Mouse (Mus musculus) cerebellum, adult 18-20 months (tissue): ENCODE measurements around the gene Agpat4.
A peak's percentile ranks its signal among the peaks of the same experiment; 100 is the strongest.
"Not testable (repeated sequence)": the region's sequence is repeated elsewhere in the genome, so short reads cannot be mapped to it uniquely, and the experiment has no call there.

ENCODE experiments used
- DNase-seq, 2 experiments: peaks; one replicate each; pipeline ENCODE4 v3.0.0; 2021

Gene Agpat4

DNA sequence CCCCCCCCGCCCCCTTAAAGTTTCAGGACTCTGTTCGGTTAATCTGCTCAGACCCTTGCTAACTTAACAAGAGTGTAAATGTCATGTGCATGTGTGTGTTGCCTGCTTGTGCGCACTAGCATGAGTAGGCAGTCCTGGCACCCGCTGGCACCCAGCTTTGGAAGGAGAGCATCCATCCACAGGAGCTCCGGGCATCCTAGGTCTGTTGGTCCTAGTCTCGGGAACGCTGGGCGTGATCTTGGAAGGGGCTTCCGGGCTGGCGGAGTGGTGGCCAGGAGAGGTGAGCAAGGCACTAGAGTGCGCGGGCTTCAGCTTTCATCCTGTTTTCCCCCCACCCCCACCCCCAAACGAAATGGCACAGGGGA lies at the start of gene Agpat4:
Agpat4 (plus strand) TSS at position 144 of the 365 bp plus-strand sequence.
- peak; percentile 53 to 56 for DNase-seq

DNA sequence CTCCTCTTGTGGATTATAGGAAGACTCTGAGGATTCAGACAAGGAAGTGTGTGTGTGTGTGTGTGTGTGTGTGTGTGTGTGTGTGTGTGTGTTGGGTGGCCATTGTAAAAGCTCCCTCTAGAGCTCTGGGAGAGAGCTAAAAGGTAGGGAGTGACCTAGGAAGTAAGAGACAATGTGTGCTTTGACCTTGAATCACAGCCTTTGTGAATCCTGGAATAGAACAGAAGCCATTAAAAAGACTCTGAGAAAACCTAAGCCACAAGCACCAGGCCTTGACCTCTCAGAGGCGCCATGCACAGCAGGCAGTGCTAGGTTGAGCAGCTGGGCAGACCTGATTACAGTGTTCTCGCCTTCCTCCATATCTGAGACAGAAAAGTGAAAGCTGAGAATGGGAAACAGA lies 41.7 kb upstream of the Agpat4 start:
- no peak for DNase-seq

DNA sequence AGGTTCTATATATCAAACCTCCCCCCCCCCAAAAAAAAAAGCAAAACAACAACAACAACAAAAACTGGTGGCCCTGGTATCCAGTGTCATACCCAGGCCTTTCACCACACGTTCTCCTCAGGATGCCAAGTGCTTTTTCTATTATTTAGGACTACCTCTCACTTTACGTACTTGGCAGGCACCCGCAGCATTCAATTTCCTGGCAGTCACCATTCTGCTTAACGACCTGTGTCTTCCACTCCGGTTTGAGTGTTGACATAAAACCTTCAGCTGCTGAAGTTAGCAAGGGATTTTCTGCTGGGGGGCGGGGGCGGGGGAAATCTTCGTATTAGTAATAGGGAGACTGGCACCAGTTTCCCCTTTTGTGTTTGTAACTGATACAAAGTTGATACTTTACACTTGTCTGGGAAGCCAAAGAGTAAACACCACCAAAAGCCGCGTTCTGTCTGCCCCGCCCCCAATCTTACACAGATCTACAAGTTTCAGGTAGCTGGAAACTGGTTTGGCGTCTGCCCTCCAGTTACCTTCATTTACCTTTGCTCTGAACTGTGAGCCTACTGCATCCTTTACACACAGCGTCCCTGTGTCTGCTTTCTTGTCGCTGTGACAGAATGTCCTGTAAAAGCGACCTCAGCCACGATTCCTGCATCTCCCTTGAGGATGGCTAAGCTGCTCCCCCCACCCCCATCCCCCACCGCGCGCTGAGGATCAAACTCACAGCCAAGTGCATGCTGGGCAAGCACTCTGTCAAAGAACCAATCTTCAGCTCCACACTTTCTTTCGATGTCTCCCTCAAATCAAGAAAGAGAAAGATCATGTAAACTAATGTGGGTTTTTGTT lies 37.6 kb upstream of the Agpat4 start:
- no peak for DNase-seq

DNA sequence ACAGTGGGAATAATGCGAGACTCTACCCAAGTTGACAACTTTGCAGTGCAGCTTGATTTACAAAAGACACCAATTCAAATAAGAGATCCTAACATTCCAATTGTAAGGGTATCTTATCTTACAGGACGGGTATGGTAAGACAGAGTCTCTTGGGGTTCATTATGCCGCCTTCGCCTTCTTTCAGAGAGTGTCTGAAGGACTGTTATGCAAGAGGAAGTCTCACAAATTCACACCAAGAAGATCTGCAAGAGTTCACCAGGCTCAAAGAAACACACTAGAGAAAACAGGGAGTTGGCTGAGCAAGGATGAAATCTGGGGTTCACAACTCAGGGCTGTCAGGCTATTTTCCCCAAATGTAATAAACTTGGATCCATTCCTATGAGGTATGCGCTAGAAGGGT lies 36.3 kb upstream of the Agpat4 start:
- no peak for DNase-seq

DNA sequence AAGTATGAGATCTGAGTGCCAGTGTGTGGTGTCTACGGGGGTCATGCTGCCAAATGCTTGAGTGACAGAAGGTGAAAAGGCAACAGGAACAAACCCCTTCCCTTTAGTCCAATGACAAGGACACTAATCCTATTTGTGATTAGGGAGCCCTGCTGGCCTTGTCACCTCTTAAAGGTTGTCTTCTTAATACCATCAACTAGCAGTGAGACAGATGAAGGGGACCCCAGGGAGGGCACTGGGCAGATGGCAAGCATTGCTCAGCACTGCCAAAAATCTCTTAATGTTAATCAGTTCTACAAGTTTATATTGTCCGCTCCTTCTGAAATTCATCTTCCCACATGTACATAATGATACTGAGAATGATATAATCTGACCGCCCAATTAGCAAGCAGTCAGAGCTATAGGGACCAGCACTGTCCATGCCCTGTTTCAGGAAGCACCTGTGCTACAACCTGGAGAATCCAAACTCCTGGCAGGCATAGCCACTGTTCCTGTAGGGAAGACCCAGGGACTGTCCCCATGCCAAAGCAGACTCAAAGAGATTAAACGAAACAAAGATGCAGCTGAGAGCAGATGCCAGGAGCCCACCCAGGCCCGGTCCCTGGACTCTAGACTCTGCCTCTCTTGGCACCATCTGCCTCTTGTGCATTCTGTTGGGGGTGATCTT lies 28.1 kb upstream of the Agpat4 start:
- no peak for DNase-seq

DNA sequence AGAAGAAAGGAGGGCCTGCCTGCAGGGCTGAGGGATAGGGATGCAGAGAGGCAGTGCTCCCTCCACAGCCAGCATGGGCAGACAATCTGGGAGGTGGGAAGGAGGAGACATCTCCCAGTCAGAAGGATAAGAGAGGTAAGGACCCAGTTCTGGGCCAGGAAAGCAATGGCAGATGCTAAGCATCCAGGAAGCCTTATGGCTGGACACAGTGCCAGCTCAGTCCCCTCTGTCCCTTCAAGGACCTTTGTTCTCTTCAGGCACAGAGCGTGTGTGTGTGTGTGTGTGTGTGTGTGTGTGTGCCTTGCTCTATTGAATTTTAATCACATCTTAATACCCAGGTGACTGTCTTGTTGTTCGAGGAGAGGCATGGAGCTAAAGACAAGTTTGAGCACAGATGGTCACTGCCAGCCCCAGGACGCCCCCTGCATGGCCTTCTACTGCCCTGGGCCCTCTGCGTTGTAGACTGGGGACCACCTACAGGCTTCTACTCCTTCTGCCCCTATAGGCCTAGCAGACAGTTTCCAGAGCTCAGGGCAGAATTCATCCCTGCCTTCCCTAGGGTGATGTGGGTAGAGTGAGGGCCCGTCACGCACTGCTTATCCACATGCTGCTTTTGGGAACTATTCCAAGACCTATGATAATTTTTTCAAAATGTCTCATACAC lies 25.5 kb upstream of the Agpat4 start:
- DNase-seq, result peak; percentile 5 to 12

DNA sequence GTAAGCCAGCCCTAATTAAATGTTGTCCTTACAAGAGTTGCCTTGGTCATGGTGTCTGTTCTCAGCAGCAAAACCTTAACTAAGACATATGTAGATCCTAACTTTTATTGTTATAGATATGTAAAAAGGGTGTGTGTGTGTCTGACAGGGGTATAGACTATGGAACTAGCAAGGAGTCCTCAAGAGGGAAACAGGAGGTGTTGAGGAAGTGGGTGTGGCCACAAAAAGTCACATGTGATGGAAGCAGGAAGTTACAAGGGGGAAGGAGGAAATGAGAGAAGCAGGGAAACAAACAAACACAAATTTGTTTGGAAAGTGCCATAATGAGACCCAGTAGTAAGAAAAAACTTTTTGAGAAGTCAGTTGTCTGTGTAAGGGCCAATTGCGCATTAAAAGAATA lies 24.5 kb upstream of the Agpat4 start:
- DNase-seq, result no peak

DNA sequence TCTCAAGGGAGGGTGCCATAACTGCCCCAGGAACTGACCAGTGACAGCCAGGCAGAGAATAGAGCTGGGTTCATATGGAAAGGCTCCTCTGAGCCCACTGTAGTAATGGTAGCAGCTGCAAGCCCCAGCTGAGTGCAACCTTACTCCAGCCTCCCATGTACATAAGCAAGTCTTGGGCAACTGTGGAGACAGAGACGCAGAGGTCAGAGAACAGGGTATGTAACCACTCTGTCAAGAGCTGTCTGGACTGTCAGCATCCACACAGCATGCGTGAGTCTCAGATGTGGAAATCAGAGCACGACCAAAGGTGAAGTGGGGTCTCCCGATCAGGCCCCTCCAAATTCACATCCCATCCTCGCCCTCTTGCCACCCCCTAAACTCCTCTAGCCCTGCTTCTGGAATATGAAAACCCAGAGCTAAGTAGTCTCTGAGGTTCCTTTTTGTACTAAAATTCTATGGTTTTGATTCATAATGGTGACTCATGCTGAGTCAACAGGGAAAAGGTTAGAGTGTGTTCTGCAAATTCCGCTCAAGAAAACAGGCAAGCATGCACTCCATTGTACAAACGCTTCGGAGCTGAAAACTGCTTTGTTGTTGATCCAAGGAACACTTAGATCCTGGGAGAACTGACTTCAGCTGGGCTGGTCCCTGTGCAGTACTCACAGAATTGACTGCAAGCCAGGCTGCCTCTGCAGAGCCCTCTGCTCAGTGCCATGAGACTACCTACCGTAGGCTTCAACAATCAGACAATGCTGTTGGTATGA lies 23.5 kb upstream of the Agpat4 start:
- no peak for DNase-seq

DNA sequence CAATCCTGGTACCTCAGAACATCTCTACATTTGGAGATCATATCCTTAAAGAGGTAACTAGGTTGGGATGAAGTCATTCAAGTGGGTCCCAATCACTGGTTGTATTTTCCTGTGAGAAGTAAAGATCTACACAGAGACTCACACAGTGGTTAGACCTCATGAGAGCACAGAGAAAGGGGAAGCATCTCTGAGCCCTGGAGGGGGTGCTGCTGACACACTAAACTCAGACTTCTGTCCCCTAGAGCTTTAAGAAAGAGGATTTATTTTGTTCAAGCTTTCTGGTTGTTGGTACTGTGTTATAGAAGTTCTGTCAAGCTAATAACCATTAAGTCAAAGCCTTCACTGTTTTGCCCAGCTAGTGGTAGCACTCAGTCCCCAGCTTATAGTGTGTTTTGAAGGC lies 19.1 kb upstream of the Agpat4 start:
- DNase-seq, result no peak

DNA sequence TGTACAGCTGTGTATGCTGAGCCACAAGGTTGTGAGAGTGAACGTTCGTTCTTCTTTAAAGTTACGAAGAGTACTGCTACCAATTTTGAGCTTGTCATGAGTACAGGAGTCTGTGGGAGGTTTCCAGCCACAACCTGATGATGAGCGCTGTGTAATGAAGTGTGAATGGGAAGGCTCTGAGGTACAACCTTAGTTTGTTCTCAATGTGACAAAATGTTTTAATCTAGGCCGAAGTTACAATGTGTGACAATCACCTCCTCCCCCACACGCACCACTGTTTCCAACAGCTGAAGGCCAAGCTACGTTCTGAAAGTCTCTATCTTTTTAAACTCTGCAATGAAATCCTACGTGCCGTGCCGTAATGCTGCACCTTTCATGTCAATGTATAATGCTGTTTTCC lies 16.2 kb upstream of the Agpat4 start:
- no peak for DNase-seq

DNA sequence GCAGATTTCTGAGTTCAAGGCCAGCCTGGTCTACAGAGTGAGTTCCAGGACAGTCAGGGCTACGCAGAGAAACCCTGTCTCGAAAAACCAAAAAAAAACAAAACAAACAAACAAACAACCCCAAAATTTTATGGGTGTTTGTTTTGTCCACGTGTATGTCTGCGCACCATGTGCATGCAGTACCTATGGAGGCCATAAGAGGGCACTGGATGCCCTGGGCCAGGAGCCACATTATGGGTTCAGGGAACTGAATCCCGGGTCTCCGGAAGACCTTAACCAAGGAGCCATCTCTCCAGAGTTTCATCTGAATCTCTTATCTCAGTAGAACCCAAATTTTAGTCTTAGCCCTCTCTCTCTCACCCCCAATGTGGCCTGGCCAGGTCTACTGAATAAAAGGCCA lies 14.7 kb upstream of the Agpat4 start:
- no peak for DNase-seq

DNA sequence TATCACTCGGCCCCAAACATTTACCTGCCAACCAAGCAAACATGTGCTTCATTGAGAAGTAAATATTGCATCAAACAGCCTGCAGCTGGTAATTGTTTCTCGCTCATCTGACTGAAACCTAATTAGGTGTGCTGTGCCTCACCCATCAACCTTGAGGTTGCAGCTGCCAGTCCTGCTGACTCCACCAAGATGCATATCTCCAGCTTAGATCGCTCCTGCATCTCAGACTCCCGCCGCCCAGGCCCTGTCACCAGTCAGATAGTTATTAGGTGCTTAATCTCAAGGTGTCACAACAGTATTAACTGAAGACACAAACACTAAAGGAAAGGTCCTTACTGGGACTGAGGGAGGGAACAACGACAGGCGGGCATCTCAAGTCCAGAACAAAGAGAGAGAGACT lies 14.3 kb upstream of the Agpat4 start:
- no peak for DNase-seq

DNA sequence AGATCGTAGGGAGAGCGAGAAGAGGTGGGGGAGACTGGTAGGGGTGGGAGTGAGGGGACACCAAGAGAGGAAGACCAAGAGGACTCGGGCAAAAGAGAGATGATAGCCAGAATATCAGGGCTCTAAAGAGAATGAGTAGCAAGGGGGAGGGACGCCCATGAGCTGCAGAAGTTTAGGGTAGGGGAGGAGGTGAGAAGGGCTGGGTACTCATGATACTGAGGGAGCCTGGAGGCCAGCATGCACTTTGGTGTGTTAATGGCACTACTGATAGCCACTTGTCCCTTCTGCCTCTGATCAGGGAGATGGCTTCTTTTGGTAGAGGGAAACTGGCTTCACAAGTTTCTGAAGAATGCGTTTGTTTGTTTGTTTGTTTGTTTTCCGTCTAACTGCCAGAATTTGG lies 13.8 kb upstream of the Agpat4 start:
- no peak for DNase-seq

DNA sequence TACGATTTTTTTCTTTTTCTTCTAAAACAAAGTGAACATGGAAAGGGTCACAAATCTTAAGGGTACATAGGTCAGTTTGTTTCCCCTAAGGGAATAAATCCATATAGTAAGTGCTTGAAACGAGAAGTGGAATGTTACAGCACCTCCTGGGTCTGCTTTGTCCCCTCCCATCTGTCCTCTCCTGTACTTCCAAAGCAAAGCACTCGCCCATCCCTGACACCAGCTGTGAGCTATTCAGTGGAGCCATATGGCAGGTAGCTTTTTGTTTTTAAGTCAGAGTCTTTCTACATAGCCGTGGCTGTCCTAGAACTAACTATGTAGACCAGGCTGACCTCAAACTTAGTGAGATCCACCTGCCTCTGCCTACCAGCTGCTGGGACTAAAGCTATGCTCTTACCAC lies 12.2 kb upstream of the Agpat4 start:
- no peak for DNase-seq

DNA sequence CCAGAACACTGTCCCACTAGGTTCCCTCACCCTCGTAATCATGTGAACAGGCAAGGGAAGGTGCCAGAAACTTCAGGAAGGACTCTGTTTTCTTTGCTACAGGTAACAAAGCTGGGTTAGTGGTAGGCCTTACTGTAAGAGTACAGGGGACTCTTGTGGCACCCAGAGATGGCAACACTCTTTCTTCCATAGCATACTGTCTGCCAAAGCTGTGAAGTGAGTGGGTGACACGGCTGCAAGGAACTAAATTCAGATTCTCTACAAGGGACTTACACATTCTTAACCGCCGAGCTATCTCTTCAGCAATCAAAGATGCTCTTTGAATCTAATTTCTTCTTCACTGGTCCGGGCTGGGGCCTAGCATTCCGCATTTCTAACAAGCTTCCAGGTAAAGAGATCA lies 4.9 kb upstream of the Agpat4 start:
- no peak for DNase-seq

DNA sequence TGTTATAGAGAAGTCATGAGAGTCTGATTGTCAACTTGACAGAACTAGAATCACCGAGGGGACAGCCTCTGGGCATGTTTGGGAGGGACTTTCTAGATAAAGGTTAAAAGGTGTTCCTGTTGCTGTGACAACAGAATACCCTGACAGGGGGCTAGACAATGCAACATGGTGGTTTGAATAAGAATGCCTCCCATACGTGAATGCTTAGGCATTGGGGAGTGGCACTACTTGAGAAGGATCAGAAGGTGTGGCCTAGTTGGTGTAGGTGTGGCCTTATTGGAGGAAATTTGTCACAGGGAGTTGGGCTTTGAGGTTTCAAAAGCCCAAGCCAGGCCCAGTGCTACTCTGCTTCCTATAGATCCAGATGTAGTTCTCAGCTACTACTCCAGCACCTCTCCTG lies 3.4 kb upstream of the Agpat4 start:
- no peak for DNase-seq

DNA sequence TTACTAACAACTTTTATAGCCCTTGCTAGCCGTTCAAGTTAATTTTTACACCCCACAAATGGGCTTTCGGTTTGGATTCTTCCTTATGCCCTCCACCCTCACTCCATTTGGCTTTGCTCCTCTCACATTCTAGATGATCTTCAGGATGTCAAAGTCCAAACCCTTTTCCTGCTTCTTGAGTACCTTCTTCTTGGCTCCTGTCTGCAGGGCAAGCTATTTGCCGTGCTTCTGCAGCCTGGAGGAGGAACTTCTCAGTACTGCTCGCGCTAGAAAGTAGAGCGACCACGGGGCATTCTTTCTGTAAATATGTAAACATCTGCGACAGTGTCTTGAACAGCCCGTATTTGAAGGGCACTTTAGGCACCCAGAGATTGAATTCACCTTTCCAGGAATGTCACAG lies 373 bp upstream of the Agpat4 start:
- DNase-seq, result no peak

DNA sequence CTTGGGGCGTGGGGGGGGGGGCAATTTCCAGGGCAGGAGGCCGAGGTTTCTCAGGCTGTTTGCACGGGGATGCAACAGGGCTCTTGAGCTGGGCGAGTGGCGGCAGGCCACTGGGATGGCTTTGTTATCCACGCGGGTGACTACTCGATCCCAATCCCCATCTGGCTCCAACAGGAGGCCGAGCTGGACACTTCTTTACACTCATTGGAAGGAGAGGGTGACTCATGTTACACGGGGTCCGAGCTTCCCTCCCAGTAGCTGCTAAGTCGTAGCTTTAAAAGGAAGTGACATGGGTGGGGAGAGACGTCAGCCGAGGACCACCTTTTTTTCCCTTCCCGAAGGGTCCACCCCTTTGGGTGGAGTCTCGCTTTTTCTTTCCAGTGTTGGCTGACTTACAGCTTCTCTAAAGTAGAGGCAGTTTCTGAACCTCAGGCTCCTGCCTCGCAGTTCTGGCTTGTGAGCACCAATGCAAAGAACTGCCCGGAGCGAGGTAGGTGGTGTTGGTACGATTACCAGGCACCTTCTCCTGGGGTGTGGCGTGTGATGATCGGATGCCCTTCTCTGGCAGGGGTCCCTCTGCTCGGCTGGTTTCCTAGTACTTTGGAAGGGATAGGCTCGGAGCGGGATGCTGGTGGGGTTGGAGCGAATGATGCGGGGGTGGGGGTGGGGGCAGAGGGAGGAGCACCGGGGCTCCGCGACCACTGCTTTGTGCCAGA lies 580 bp downstream of the Agpat4 start:
- DNase-seq, result peak; percentile 68 to 75

DNA sequence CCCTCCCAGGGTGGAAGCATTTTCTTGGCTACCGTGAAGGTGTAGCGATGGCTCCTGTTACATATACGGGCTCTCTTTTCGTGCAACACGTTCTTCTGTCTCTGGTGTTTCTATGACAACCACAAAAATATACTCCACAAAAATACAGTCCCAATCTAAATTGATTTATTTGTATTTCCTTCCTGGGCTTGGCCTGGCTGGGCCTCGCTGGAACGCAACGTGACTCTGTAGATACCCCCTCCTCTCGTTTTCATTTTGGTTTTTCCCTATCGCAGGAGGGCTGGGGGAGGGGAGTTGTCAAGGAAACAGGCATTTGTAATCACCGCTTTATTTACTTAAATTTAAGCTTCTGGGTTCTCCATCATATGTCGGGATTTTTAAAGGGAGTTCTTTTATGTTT lies 1.2 kb downstream of the Agpat4 start:
- DNase-seq, result peak; percentile 28 to 39

DNA sequence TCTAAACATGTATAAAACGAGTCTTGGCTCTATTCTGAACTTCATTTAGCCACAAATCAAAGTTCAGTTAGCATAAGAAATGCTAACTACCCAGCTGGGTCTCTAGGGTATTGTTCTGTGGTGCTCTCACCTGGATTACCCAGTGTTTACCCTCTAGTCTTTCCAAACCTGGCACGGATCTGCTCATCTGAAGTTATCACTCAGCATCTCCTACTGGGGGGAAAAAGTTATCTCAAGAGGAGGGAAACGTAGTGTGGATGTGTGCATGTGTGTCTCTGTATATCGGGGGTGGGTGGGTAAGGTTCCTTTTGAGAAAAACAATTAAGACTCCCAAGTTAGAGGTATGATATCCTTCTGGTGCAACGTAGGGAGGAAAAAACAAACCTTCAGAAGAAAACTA lies 1.8 kb downstream of the Agpat4 start:
- no peak for DNase-seq

DNA sequence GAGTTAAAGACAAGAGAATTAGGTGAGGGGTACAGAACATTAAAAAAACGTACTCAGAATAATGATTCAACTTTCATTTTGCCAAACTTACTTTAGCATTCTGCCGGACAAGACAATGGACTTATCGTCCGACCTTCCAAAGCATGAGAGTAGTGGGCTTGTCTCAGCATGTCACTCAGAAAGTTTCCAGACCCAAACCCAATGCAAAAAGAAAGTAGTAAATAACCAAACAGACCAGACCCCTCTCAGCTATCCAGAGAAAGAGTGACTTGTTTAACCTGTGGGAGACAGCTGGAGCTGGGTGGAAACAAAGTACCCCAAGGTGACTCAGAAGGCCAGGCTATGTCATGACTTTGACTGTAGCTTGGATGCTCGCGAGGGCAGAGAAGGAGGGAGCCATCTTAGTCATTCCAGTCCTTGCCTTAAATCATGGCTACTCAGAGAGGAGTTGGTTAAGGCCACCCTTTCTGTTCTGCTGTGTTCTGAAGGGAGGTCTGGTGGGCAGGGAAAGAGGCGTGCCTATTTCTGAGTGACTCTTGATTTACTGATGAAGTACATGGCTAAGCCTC lies 2.8 kb downstream of the Agpat4 start:
- DNase-seq, result no peak

DNA sequence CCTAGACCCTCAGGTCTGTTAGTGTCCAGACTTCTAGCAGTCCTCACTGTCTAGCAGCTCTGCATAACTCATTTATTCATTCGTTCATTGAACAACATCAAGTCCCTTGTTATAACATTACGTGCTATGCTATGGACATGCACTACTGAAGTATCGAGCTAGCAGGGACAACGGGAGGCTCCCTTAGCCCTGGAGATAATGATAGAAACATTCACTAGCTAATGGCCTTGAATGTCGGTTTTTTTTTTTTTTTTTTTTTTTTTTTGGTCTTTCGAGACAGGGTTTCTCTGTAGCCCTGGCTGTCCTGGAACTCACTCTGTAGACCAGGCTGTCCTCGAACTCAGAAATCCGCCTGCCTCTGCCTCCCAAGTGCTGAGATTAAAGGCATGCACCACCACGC lies 3.8 kb downstream of the Agpat4 start:
- not testable (repeated sequence) for DNase-seq
